Mouse (Mus musculus) liver, adult 2 months (tissue): ENCODE measurements around the gene Fam174b.

Experiments
- CTCF ChIP-seq: fragments of 200-500 bp; IDR thresholded peaks from 2 replicates; pipeline ENCODE4 v1.5.1; 2011; ENCODE audit warnings: low read depth, low read length, control low read depth
- POLR2A ChIP-seq: fragments of 200-500 bp; IDR thresholded peaks from 2 replicates; pipeline ENCODE4 v1.6.1; 2011; ENCODE audit warnings: low read length, control low read depth; ENCODE audit not compliant: insufficient read depth; ENCODE audit errors: extremely low read depth

DNA sequence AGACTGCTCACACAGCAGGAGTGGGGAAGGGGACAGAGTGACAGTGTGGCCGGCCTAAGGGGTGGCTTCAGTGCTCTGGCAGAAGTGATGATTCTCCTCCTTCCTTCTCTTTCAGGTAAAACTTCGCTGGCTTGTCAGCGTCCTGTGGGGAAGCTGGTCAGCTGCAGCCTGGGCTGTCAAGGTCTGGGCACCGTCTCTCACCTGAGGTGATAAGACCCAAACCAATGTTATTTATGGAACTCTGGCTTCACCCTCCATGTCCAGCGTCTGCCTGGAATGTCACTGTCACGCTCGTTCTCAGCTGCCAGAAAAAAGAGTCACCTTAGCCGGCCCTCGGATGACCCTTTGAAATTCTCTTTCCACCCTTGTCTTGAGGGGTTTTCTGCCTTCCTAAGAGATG is 34.7 kb downstream of the Fam174b start:
- TF ChIP-seq CTCF, result no peak
- TF ChIP-seq POLR2A, result no peak
